Mouse (Mus musculus) thymus, postnatal 14 days (tissue): ENCODE data around the gene Ticrr.

Experiments
- DNase-seq: peaks from one replicate; pipeline ENCODE4 v3.0.0; 2021

Gene Ticrr

GRCm38 (mm10) chr7:79696495-79696894 lies 36.5 kb downstream of the Ticrr start:
- DNase-seq, result no peak

DNA sequence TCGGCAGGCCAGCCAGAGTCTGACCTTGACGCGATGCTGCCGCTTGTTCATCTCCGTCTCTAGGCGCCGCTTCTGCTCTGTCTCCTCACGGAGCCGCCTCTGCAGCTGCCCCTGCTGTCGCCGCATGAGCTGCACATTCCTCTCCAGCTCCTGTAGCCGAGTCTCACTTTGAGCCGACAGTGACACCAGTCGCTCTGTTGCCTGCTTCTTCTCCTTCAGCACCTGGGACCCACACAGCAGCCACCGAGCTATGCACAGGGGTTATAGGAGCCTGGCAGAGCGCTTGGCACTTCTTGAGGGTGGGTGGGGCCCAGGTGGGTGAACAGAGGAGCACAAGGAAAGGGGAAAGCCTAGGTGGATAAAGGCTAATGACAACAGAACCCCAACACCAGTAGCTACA lies 42.8 kb downstream of the Ticrr start:
- DNase-seq, result no peak

GRCm38 (mm10) chr7:79705210-79705609 lies 45.2 kb downstream of the Ticrr start:
- no peak for DNase-seq

DNA sequence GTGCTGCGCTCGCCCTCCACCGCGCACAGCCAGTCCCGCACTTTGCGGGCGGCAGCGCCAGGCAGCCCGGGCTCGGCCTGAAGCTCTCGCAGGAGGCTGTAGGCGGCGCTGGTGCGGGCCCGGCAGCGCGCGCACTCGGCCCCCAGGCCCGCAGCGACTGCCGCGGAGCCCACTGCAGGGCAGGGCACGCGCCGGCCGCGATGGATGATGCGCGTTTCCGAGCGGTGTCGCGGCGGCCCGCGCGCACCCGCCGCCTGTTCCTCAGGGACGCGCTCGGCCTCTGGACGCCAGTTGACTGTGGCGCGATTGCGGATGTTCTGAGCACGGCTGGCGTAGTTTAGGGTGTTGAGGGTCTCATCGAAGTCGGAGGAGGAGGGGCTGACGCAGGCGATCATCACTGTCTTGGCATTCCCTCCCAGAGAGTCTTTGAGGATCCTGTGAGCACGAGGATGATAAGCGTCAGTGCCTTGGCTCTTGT lies 50.2 kb downstream of the Ticrr start:
- DNase-seq, result peak; percentile 33

GRCm38 (mm10) chr7:79710831-79711230 lies 50.8 kb downstream of the Ticrr start:
- DNase-seq, result no peak

DNA sequence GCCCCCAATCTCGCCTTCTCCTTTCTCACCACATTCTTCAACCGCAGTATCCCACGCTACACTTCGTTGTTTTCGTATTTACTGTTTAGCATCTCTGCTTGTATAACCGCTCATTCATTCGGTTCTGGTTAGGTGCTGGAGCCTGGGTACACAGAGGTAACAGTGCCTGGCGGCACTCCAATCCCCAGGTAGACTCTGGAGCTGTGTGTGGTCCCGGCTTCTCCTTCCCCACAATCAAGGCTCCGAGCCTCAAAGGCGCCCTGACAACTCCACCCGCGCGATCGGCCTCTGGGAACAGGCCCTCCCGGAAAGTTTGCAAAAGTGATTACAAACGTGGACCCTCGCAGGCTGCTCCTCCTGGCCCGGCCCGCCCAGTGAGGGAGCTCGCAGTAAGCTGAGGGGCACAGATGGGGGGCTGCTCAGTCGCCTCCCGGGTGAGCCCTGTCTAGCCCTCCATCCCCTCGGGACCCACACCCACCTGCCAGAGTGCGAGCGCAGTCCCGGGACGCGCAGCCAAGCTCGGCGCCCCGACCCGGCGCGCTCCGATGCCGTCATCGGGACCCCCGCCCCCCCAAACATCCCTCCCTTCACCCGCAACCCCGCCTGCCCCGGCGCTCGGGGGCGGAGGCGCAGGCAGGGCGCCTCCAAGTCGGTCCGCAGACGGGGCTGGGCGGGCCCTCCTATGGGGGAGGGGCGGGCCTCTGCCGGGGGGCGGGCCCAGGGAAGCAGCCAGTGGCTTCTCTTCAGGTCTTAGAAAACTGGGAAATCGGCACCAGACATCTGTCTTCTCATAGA lies 55.4 kb downstream of the Ticrr start, which contains the start of gene Kif7:
TSS of gene Kif7 (minus strand) at position 534 of the 795 bp plus-strand sequence.
- DNase-seq, result peak; percentile 91

GRCm38 (mm10) chr7:79721386-79721977 lies 61.5 kb downstream of the Ticrr start:
- DNase-seq, result peak; percentile 85

GRCm38 (mm10) chr7:79727091-79727490 lies 67.1 kb downstream of the Ticrr start:
- peak; percentile 80 for DNase-seq

GRCm38 (mm10) chr7:79728219-79728618 lies 68.2 kb downstream of the Ticrr start:
- peak; percentile 81 for DNase-seq

DNA sequence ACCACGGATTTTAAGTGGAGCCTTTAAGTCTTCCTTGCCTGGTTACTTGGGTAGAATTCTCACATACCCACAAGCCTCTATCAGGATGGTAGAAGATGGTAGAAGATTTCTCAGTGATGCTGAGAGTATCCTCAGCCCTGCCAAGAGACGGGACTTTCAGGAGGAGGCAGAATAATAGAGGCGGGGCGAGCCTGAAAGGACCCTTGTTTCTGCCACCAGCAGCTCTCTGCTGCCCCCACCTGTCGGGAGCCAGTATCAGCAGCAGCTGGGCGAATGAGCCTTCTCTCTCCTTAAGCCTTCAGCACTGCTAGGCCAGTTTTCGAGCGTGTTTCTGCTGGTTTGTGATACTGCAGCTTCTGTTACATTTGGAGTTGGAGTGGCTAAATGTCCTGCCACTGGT lies 69.2 kb downstream of the Ticrr start:
- peak; percentile 79 for DNase-seq

DNA sequence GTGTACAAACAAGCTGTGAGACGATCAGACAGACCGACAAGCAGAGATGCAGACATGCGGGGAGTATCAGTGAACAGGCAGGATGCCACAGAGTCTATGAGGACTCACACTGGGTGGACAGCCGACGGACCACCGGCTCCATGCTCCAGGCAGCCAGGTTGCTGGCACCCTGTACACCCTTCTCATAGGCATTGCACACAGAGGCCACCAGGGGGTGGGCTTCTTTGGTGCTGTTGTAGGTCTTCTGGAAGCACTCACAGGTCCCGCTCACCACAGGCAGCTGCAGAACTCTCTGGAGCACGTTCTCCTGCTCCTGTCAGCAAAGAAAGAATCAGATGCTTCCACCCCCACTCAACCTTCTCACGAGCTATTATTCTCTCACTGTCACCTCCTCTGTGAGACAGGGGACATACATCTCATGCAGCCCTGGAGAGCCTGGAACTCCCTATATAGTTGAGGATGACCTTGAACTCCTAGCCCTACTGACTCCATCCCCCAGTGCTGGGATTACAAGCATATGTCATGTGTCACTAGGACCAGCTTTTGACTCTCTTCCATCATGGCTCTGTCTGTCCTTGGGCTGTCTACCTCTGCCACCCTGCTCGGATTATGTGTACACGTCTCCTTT lies 69.9 kb downstream of the Ticrr start:
- DNase-seq, result peak; percentile 43

DNA sequence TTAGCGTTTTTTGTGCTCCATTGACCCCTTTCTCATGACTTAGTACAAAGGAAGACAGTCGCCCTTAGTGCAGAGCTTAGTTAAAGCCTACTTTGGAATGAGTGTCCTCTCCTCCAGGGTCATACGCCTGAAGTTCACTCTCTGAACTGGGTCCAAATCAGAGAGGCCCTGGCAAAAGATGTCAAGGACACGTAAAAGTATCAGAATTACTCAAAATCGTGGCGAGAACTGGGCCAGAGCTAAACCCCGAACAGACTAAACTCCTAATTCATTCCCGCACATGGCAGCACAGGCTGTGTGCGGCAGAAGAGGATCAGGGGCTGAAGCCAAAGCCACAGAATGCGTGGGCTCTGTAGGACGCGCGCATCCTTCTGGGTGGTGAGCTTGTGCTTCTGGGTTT lies 71.4 kb downstream of the Ticrr start:
- no peak for DNase-seq

DNA sequence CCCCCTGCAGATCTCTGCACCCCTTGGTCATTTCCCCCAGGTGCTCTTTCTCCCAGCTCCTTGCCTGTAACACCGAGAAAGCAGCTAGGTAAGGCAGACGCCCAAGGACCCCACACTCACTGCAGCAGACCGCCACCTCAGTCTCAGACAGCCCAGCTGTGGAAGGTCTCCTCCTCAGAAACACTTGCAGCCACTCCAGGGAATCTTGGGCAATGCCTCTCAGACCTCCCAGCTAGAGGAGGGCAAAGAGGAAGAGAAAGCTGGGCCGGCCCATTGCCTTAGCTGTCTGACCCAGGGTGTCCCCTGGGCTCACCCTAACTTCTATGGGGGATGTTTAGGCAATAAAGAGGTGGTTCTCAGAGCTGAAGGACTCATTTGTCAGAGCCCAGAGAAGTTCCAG lies 72.6 kb downstream of the Ticrr start, which contains the start of gene Plin1:
TSS of gene Plin1 (minus strand) at position 282 of the 400 bp plus-strand sequence.
- DNase-seq, result no peak

- no peak for DNase-seq
Measured at GRCm38 (mm10) chr7:79734563-79734962, 74.6 kb downstream of the Ticrr start.

DNA sequence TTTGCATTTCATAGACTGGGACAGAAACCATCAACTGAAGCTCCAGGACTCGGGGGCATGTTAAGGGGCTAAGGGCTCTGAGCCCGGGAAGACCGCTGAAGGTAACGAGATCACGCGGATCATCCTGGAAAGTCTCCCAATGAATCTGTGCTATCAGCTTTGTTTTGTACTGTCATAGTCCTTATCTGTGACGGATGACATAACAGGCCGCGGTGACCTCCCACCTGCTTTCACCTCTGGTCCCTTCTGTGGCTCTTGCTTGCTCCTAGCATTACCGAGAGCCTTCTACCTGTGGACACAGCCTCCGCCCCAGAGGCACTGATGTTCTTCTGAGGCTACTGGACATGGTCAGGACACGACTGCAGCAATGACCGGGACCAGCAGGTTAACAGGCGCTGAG lies 76.5 kb downstream of the Ticrr start:
- DNase-seq, result no peak

- no peak for DNase-seq
Measured at GRCm38 (mm10) chr7:79738913-79739312, 78.9 kb downstream of the Ticrr start.

DNA sequence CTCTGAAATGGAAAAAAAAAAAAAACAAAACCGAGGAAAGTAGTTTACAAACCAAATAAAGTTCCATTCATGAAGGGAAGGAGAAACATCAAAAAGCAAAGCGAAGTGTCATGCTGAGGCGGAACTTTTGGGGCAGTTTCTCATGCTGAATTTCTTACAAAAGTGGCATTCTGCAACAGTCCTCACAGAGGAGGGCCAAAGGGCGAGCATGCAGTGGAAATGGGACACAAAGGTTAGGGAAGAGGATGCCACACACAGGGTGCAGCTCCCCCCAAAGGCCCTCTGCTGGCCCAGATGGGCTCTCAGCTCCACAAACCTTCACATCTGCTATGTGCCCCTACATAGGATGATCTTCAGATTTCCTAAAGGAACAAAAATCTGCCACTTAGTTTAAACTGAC lies 80.3 kb downstream of the Ticrr start:
- no peak for DNase-seq

DNA sequence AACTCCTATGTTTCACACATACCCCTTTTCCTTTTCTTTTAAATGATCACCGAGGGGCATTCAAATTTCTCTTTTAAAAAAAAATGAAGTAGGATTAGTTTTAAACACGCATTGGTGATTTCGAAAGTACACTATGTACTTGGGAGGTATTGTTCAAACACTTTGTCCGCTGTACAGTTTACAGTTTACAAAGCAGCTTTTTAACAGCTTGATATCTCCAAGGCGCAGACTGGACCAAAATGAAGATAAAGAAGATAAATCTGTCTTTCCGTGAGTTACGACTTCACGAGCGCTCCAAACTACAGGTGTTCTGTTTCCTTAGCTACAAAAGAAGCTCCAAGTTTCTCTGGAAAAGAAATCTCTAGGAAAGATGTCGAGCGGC lies 82.3 kb downstream of the Ticrr start:
- DNase-seq, result no peak

GRCm38 (mm10) chr7:79742659-79743536 lies 82.9 kb downstream of the Ticrr start, which contains the start of the genes Pex11a and Wdr93:
Gene Pex11a, minus strand, starts transcription at chr7:79743131.
Gene Wdr93, plus strand, starts transcription at chr7:79743163.
- peak; percentile 87 for DNase-seq

- DNase-seq, result no peak
Measured at GRCm38 (mm10) chr7:79744051-79744450, 84.1 kb downstream of the Ticrr start.

GRCm38 (mm10) chr7:79744585-79744984 lies 84.6 kb downstream of the Ticrr start:
- DNase-seq, result no peak

DNA sequence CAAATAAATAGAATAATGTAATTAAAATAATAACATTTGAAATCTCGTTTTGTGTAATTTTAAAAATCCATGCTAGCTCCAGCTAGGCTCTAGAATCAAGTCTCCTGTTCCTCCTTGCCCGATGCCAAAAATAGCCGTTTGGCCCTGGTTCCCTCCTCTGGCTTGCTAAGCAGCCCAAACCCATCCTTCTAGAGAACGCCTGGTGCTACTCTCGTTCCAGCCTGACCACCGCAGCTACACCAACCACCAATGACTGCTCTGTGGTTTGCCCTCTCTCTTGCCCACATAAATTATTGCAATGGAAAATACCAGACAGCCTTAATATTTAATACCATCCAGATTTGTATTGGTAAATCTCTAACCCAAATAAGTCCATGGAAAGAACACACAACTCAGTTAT lies 87.7 kb downstream of the Ticrr start:
- DNase-seq, result no peak
